ENCODE assay signal across 20 mouse cellular contexts in genomic region chr6:30983021-30983420, GRCm38 (mm10). TPM values are rescaled to one million over a fixed set of nuclear protein-coding genes. Genes with fewer than 3 reads are reported as not detected.
A peak's percentile ranks its signal among the peaks of the same experiment; 100 is the strongest.
DNase-seq lines count a peak whose midpoint lies in the region; ATAC-seq and TF ChIP-seq lines count a peak whose summit lies in the region.
"Had no signal": no experiment of that assay in that cellular context is flagged by ENCODE, and none has a peak within 500 bp of the region (broad histone marks: within the 10 kb centered on the region; RNA-seq: fewer than 3 reads in every experiment).

No protein-coding gene starts in this region.

- no peak for DNase-seq in forebrain, embryonic 10.5 days (ENCODE audit: extremely low spot score, low spot score)
- no peak for DNase-seq in hindbrain, postnatal 0 days (ENCODE audit: low spot score)
- DNase-seq in lung, adult 2 months, result no peak
- DNase-seq in embryonic facial prominence, embryonic 14.5 days (ENCODE audit: low spot score), result no peak
- no peak for DNase-seq in frontal cortex, postnatal 25 days (ENCODE audit: low spot score in 2 of 2)
- DNase-seq: adrenal gland, postnatal 10 days; gastrocnemius, postnatal 14 days; heart, adult 2 months; heart, postnatal 36 days; kidney, adult 8-10 months; right cerebral cortex, adult 18-20 months; thymus, postnatal 25 days had no signal

- no peak overlapping the region for H3K4me3 ChIP-seq in forebrain, embryonic 10.5 days
- H3K4me3 ChIP-seq in forebrain, embryonic 12.5 days (replicated peaks), result no peak overlapping the region
- no peak overlapping the region for H3K4me3 ChIP-seq in hindbrain, embryonic 16.5 days (ENCODE audit: low read length)
- H3K4me3 ChIP-seq in hindbrain, postnatal 0 days (ENCODE audit: low read length), result no peak overlapping the region
- no peak overlapping the region for H3K4me3 ChIP-seq in lung, embryonic 16.5 days (ENCODE audit: low read length)
- H3K4me3 ChIP-seq in lung, adult 2 months (replicated peaks; ENCODE audit: extremely low read depth, low read depth, low read length), result no peak overlapping the region
- H3K4me3 ChIP-seq in embryonic facial prominence, embryonic 14.5 days (ENCODE audit: low read depth, low read length), result no peak overlapping the region

- peak overlapping the region; percentile 66 for H3K27ac ChIP-seq in forebrain, embryonic 10.5 days
- no peak overlapping the region for H3K27ac ChIP-seq in forebrain, embryonic 12.5 days
- no peak overlapping the region for H3K27ac ChIP-seq in hindbrain, embryonic 16.5 days (ENCODE audit: low read depth, low read length)
- no peak overlapping the region for H3K27ac ChIP-seq in hindbrain, postnatal 0 days
- no peak overlapping the region for H3K27ac ChIP-seq in lung, embryonic 16.5 days (ENCODE audit: low read length)
- H3K27ac ChIP-seq in embryonic facial prominence, embryonic 14.5 days (replicated peaks; ENCODE audit: low read depth, low read length), result no peak overlapping the region; the same call in 1 of the 2 replicates
- H3K27ac ChIP-seq: forebrain, embryonic 13.5 days; heart, adult 2 months had no signal

- H3K27me3 ChIP-seq in forebrain, embryonic 10.5 days (ENCODE audit: poor library complexity, severe bottlenecking), result no peaks in the 10 kb centered on the region
- no peaks in the 10 kb centered on the region for H3K27me3 ChIP-seq in forebrain, embryonic 12.5 days
- no peaks in the 10 kb centered on the region; the same call in 1 of the 2 replicates for H3K27me3 ChIP-seq in hindbrain, embryonic 16.5 days (replicated peaks; ENCODE audit: control insufficient read depth, insufficient read depth, low read length)
- H3K27me3 ChIP-seq in hindbrain, postnatal 0 days (ENCODE audit: insufficient read depth, low read length), result no peaks in the 10 kb centered on the region
- H3K27me3 ChIP-seq in lung, embryonic 16.5 days (ENCODE audit: control insufficient read depth, insufficient read depth, low read depth, low read length), result no peaks in the 10 kb centered on the region
- no peaks in the 10 kb centered on the region for H3K27me3 ChIP-seq in embryonic facial prominence, embryonic 14.5 days (replicated peaks; ENCODE audit: control insufficient read depth, insufficient read depth, low read length)
- H3K27me3 ChIP-seq: forebrain, embryonic 13.5 days had no signal

- no peak for TF ChIP-seq POLR2A in lung, adult 2 months (IDR thresholded peaks at IDR 0.05; ENCODE audit: borderline replicate concordance, extremely low read depth, low read depth, low read length)

- 74% methylated on average over 4 of the region's 4 CpGs for WGBS in forebrain, embryonic 10.5 days
- WGBS in forebrain, embryonic 12.5 days, result 62% methylated on average over 4 of the region's 4 CpGs
- WGBS in hindbrain, embryonic 16.5 days, result 77% methylated on average over 4 of the region's 4 CpGs
- 63% methylated on average over 4 of the region's 4 CpGs for WGBS in hindbrain, postnatal 0 days
- 67% methylated on average over 4 of the region's 4 CpGs for WGBS in lung, embryonic 16.5 days
- 67% methylated on average over 4 of the region's 4 CpGs for WGBS in lung, adult 2 months
- WGBS in embryonic facial prominence, embryonic 14.5 days, result 64% methylated on average over 4 of the region's 4 CpGs

- H3K4me2 ChIP-seq in forebrain, embryonic 12.5 days, result no peak overlapping the region
- H3K4me2 ChIP-seq in hindbrain, embryonic 16.5 days (ENCODE audit: low read length), result no peak overlapping the region
- no peak overlapping the region for H3K4me2 ChIP-seq in hindbrain, postnatal 0 days (ENCODE audit: low read depth, low read length)
- no peak overlapping the region for H3K4me2 ChIP-seq in lung, embryonic 16.5 days (ENCODE audit: low read depth, low read length)
- H3K4me2 ChIP-seq in embryonic facial prominence, embryonic 14.5 days (ENCODE audit: low read depth, low read length), result no peak overlapping the region

- H3K36me3 ChIP-seq in forebrain, embryonic 10.5 days (replicated peaks), result no peaks in the 10 kb centered on the region
- no peaks in the 10 kb centered on the region for H3K36me3 ChIP-seq in forebrain, embryonic 12.5 days (replicated peaks)
- no peaks in the 10 kb centered on the region for H3K36me3 ChIP-seq in hindbrain, embryonic 16.5 days (ENCODE audit: control insufficient read depth, insufficient read depth, low read length)
- no peaks in the 10 kb centered on the region for H3K36me3 ChIP-seq in hindbrain, postnatal 0 days (ENCODE audit: insufficient read depth, low read length)
- no peaks in the 10 kb centered on the region for H3K36me3 ChIP-seq in lung, embryonic 16.5 days (ENCODE audit: control insufficient read depth, insufficient read depth, low read length)
- no peaks in the 10 kb centered on the region for H3K36me3 ChIP-seq in embryonic facial prominence, embryonic 14.5 days (ENCODE audit: control insufficient read depth, insufficient read depth, low read length)
- H3K36me3 ChIP-seq: G1E had no signal

- H3K9me3 ChIP-seq in forebrain, embryonic 10.5 days, result no peaks in the 10 kb centered on the region
- no peaks in the 10 kb centered on the region for H3K9me3 ChIP-seq in forebrain, embryonic 12.5 days
- H3K9me3 ChIP-seq in hindbrain, embryonic 16.5 days (ENCODE audit: control insufficient read depth, low read length), result no peaks in the 10 kb centered on the region
- H3K9me3 ChIP-seq in hindbrain, postnatal 0 days (ENCODE audit: low read length), result no peaks in the 10 kb centered on the region
- H3K9me3 ChIP-seq in lung, embryonic 16.5 days (ENCODE audit: control insufficient read depth, low read length), result no peaks in the 10 kb centered on the region
- no peaks in the 10 kb centered on the region for H3K9me3 ChIP-seq in embryonic facial prominence, embryonic 14.5 days (ENCODE audit: control insufficient read depth, low read length)
- H3K9me3 ChIP-seq: forebrain, embryonic 13.5 days; G1E had no signal

- ATAC-seq in forebrain, embryonic 12.5 days (ENCODE audit: low FRiP score), result no peak
- ATAC-seq in hindbrain, embryonic 16.5 days, result peak; percentile 24; the same call in 1 of the 2 replicates
- ATAC-seq in hindbrain, postnatal 0 days, result no peak
- peak; percentile 34; the same call in 1 of the 2 replicates for ATAC-seq in lung, embryonic 16.5 days (ENCODE audit: low read depth)
- no peak for ATAC-seq in embryonic facial prominence, embryonic 14.5 days (ENCODE audit: low read depth)
- ATAC-seq: activated CD4-positive, CD25-positive, alpha-beta regulatory T cell, adult 4 months; forebrain, embryonic 13.5 days; lung, postnatal 0 days had no signal

- H3K9ac ChIP-seq in forebrain, embryonic 12.5 days, result no peak overlapping the region
- H3K9ac ChIP-seq in hindbrain, embryonic 16.5 days (ENCODE audit: low read depth, low read length), result no peak overlapping the region
- no peak overlapping the region for H3K9ac ChIP-seq in hindbrain, postnatal 0 days (replicated peaks; ENCODE audit: low read length)
- H3K9ac ChIP-seq in lung, embryonic 16.5 days (ENCODE audit: low read length), result no peak overlapping the region
- 0 out of 2 replicates have a peak overlapping the region, but pooled peaks have one; percentile 8 for H3K9ac ChIP-seq in embryonic facial prominence, embryonic 14.5 days (ENCODE audit: low read depth, low read length)

- H3K4me1 ChIP-seq in forebrain, embryonic 10.5 days, result peaks cover 13% of the 10 kb centered on the region
- no peaks in the 10 kb centered on the region for H3K4me1 ChIP-seq in forebrain, embryonic 12.5 days
- H3K4me1 ChIP-seq in hindbrain, embryonic 16.5 days (ENCODE audit: control insufficient read depth, insufficient read depth, low read depth, low read length), result peaks cover 3% of the 10 kb centered on the region; the same call in 1 of the 2 replicates
- no peaks in the 10 kb centered on the region for H3K4me1 ChIP-seq in hindbrain, postnatal 0 days (ENCODE audit: insufficient read depth, low read length)
- H3K4me1 ChIP-seq in lung, embryonic 16.5 days (replicated peaks; ENCODE audit: control insufficient read depth, insufficient read depth, low read length), result no peaks in the 10 kb centered on the region
- no peaks in the 10 kb centered on the region for H3K4me1 ChIP-seq in lung, adult 2 months (ENCODE audit: control insufficient read depth, insufficient read depth, low read length)
- no peaks in the 10 kb centered on the region for H3K4me1 ChIP-seq in embryonic facial prominence, embryonic 14.5 days (ENCODE audit: control insufficient read depth, insufficient read depth, low read length)
- H3K4me1 ChIP-seq: forebrain, embryonic 13.5 days had no signal

- no peak for TF ChIP-seq CTCF in hindbrain, postnatal 0 days (IDR thresholded peaks at IDR 0.05; ENCODE audit: low read depth)
- TF ChIP-seq CTCF in lung, adult 2 months (IDR thresholded peaks at IDR 0.05; ENCODE audit: insufficient read depth, low read length), result no peak

RNA-seq across cellular contexts. Expression of gene Klf14, which starts 24.1 kb away (rescaled TPM):
- polyA plus RNA-seq in forebrain, embryonic 10.5 days (2016; fragmentation: Nextera tagmentation; extraction: Ambion mirVana), result 0.51 and 0.54 TPM in 2 replicates
- polyA plus RNA-seq in forebrain, embryonic 12.5 days (2016; fragmentation: Nextera tagmentation; extraction: Ambion mirVana), result 0.19 and 0.27 TPM in 2 replicates
- 0.33 and 0.40 TPM in 2 replicates for polyA plus RNA-seq in hindbrain, embryonic 16.5 days (2015; fragmentation: Nextera tagmentation; extraction: Ambion mirVana)
- total RNA-seq in hindbrain, postnatal 0 days (2014; rRNA removed), result 0.61 and 0.99 TPM in 2 replicates
- polyA plus RNA-seq in hindbrain, postnatal 0 days (2015; fragmentation: Nextera tagmentation; extraction: Ambion mirVana), result 0.63 and 0.82 TPM in 2 replicates
- 1.5 and 2.0 TPM in 2 replicates for polyA plus RNA-seq in lung, embryonic 16.5 days (2015; fragmentation: Nextera tagmentation; extraction: Ambion mirVana)
- polyA plus RNA-seq in lung, adult 2 months (2012; rRNA removed), result not detected in 2 replicates
- polyA plus RNA-seq in embryonic facial prominence, embryonic 14.5 days (2014; fragmentation: Nextera tagmentation; extraction: Ambion mirVana), result 15.0 and 18.6 TPM in 2 replicates
- total RNA-seq: G1E; liver, adult 2 months had no signal
- polyA plus RNA-seq: activated CD4-positive, CD25-positive, alpha-beta regulatory T cell, adult 4 months; G1E; liver, adult 2 months had no signal

Comparison
In these comparisons a context has a peak if more than half of its experiments do, and no peak if none do; other contexts are left out.
1. ATAC-seq: peak in hindbrain, embryonic 16.5 days (single experiment) and lung, embryonic 16.5 days (single experiment); none in forebrain, embryonic 12.5 days (single experiment), hindbrain, postnatal 0 days (single experiment) and embryonic facial prominence, embryonic 14.5 days (single experiment).